Mouse (Mus musculus) embryonic facial prominence, embryonic 11.5 days (tissue): ENCODE measurements at regions not wholly inside any gene's neighbourhood (a gene's known extent, or its start where the extent isn't known, plus 50 kb on each side); places are given as distances from the start of the nearest gene placed in this dataset.
A peak's percentile ranks its signal among the peaks of the same experiment; 100 is the strongest.

ENCODE experiments used
- ATAC-seq: fragments of 200-750 bp; cut with Nextera tagmentation; replicated peaks from 2 replicates; pipeline ENCODE4 v1.8.0; 2017; ENCODE audit warnings: low read depth; ENCODE audit not compliant: insufficient number of reproducible peaks, low FRiP score, low TSS enrichment
- DNase-seq: peaks from one replicate; pipeline ENCODE4 v3.0.0-alpha.2; 2015; ENCODE audit warnings: low spot score
- H3K27ac ChIP-seq: fragments of 300-500 bp; sonication (generic); replicated peaks from 2 replicates; pipeline ENCODE4 v1.5.1; 2014; ENCODE audit warnings: mild to moderate bottlenecking, low read depth, low read length, control low read depth
- H3K27me3 ChIP-seq: fragments of 300-500 bp; sonication (generic); 2 replicates; pipeline ENCODE4 v1.6.1; 2014; ENCODE audit warnings: mild to moderate bottlenecking, low read length, moderate library complexity, mixed read lengths; ENCODE audit not compliant: control insufficient read depth, insufficient read depth
- H3K36me3 ChIP-seq: fragments of 300-500 bp; sonication (generic); replicated peaks from 2 replicates; pipeline ENCODE4 v1.6.1; 2014; ENCODE audit warnings: low read depth, mild to moderate bottlenecking, low read length, moderate library complexity, mixed read lengths; ENCODE audit not compliant: control insufficient read depth, insufficient read depth
- H3K4me1 ChIP-seq: fragments of 300-500 bp; sonication (generic); 2 replicates; pipeline ENCODE4 v1.6.1; 2014; ENCODE audit warnings: low read length, mixed read lengths; ENCODE audit not compliant: control insufficient read depth, insufficient read depth
- H3K4me2 ChIP-seq: fragments of 300-500 bp; sonication (generic); 2 replicates; pipeline ENCODE4 v1.6.1; 2014; ENCODE audit warnings: low read depth, mild to moderate bottlenecking, control low read depth, low read length, moderate library complexity
- H3K4me3 ChIP-seq: fragments of 300-500 bp; sonication (generic); 2 replicates; pipeline ENCODE4 v1.5.1; 2014; ENCODE audit warnings: low read depth, low read length, control low read depth
- H3K9ac ChIP-seq: fragments of 300-500 bp; sonication (generic); replicated peaks from 2 replicates; pipeline ENCODE4 v1.6.1; 2014; ENCODE audit warnings: mild to moderate bottlenecking, control low read depth, low read length
- H3K9me3 ChIP-seq: fragments of 300-500 bp; sonication (generic); replicated peaks from 2 replicates; pipeline ENCODE4 v1.6.1; 2016; ENCODE audit warnings: mild to moderate bottlenecking, low read length, inconsistent platforms, mixed read lengths; ENCODE audit not compliant: control insufficient read depth
- WGBS: fragments of 180-500 bp; shearing (Covaris S2); extraction: QIAGEN DNeasy Blood & Tissue Kit; methylation state at CpG from one replicate; pipeline ENCODE4 v1.1.7; 2014; 5-methylcytosine and 5-hydroxymethylcytosine counted together

DNA sequence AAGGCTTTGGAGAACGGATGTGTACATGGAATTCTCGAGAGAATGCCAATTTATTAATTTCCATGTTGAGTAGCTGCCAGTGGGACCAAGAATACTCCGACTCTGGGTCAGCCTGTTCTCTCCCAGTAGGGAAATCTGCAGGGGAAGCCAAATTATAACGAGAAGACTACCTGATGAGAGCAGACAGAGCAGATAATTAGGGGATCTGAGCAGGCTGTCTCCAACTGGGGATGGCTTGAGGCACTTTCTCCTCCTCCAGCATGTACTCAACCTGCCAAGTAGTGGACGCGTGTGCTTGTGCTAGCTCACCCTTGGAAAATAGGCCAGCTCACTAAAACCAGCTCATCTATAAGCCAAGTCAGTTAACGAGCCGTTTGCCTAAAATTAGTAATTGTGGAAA lies 80.5 kb upstream of the Eif4g2 start:
- ATAC-seq = no peak
- H3K4me1 ChIP-seq = no peaks in the 10 kb centered on the region

DNA sequence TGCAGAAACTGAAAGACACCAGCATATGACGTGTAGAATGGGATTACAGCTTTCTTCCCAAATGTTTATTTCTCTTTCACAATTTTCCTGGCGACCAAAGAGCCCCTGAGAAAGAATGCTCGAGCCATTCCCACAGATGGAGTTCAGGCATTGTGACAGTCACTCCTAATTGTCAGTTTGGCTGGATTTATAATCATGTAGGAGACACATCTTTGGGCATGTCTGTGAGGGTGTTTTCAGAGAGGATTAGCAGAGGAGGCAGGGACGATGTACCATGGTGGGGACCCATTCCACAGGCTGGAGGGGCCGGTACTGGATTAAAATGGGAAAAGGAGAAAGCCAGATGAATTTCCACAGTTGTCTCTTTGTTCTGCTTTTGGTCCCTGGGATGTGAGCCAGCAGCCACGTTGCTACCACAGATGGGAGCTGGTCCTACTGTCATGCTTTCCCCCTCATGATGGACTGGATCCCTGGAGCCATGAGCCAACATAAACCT lies 76.0 kb upstream of the Eif4g2 start:
- ATAC-seq = no peak
- Histone ChIP-seq H3K9me3 (no peaks in the 10 kb centered on the region), H3K27ac (no peak overlapping the region), H3K36me3 (no peaks in the 10 kb centered on the region), H3K4me3 (no peak overlapping the region), H3K4me1 (no peaks in the 10 kb centered on the region; the same call in 1 of the 2 replicates), H3K27me3 (no peaks in the 10 kb centered on the region), H3K9ac (no peak overlapping the region), H3K4me2 (no peak overlapping the region)
- no peak for DNase-seq
- 63% methylated on average over 6 of the region's 6 CpGs for WGBS

More for the DNA sequence above, 80.5 kb upstream of the Eif4g2 start:
- no peak overlapping the region for H3K9ac ChIP-seq
- no peaks in the 10 kb centered on the region for H3K9me3 ChIP-seq
- DNase-seq = no peak
- no peak overlapping the region for H3K4me2 ChIP-seq
- H3K36me3 ChIP-seq = no peaks in the 10 kb centered on the region
- 64% methylated on average over 8 of the region's 8 CpGs for WGBS
- no peaks in the 10 kb centered on the region for H3K27me3 ChIP-seq
- H3K27ac ChIP-seq = no peak overlapping the region
- H3K4me3 ChIP-seq = no peak overlapping the region

- 46% methylated on average over 9 of the region's 9 CpGs for WGBS
- DNase-seq (no peak), ATAC-seq (no peak)
- Histone ChIP-seq H3K4me1 (no peaks in the 10 kb centered on the region; the same call in 1 of the 2 replicates), H3K4me2 (no peak overlapping the region), H3K27me3 (no peaks in the 10 kb centered on the region), H3K9me3 (no peaks in the 10 kb centered on the region), H3K36me3 (no peaks in the 10 kb centered on the region), H3K27ac (no peak overlapping the region), H3K4me3 (no peak overlapping the region), H3K9ac (no peak overlapping the region)
Measured at GRCm38 (mm10) chr7:111157754-111158325, 75.0 kb upstream of the Eif4g2 start.

GRCm38 (mm10) chr7:111157287-111157686 lies 74.5 kb upstream of the Eif4g2 start:
- no peak overlapping the region for H3K4me2 ChIP-seq
- 47% methylated on average over 6 of the region's 6 CpGs for WGBS
- no peak overlapping the region for H3K27ac ChIP-seq
- no peak overlapping the region for H3K4me3 ChIP-seq
- DNase-seq (no peak), ATAC-seq (no peak)
- no peaks in the 10 kb centered on the region for H3K36me3 ChIP-seq
- H3K4me1 ChIP-seq = no peaks in the 10 kb centered on the region; the same call in 1 of the 2 replicates
- no peak overlapping the region for H3K9ac ChIP-seq
- H3K27me3 ChIP-seq = no peaks in the 10 kb centered on the region
- no peaks in the 10 kb centered on the region for H3K9me3 ChIP-seq

DNA sequence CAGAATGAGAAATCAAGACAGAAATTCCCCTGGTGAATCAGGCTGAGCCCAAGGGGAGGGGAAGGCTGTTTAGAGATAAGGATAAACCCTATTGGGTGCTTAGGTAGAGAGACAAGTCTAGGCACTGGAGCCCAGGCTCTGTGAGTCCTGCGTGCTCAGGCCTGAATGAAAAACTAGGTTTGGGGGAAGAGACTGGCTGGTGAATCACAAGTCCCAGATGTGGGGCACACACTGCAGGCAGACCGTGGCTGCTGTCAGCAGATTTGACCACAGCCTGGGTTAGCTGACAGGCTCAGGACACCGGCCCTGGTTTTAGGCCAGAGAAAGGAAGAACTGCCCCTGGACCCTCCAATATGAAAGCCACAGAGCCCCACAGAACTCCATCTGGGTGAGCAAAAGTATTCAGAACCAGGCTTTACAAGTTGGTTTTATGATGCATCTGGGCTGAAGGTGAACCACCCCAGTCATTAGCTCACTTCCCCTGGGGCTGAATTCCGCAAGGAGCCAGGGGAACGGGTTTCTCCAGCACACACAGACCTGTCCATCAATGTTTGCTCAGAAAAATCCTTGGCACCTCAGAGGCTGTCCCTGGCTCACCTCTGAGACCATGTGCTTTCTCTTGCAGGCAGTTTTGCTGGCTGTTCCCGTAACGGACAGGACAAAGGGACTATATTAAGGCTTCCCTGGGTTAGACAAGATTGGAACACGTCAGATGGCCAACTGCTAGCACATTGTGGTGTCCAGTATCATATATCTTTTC lies 73.8 kb upstream of the Eif4g2 start:
- Histone ChIP-seq H3K4me1 (no peaks in the 10 kb centered on the region; the same call in 1 of the 2 replicates), H3K9me3 (no peaks in the 10 kb centered on the region), H3K4me3 (no peak overlapping the region), H3K27ac (0 out of 2 replicates have a peak overlapping the region, but pooled peaks have one; percentile 22), H3K27me3 (no peaks in the 10 kb centered on the region), H3K36me3 (no peaks in the 10 kb centered on the region), H3K4me2 (no peak overlapping the region), H3K9ac (0 out of 2 replicates have a peak overlapping the region, but pooled peaks have one; percentile 13)
- WGBS = 28% methylated on average over 8 of the region's 8 CpGs
- ATAC-seq = peak; percentile 70
- peak; percentile 57 for DNase-seq

GRCm38 (mm10) chr7:111155995-111156394 lies 73.2 kb upstream of the Eif4g2 start:
- Histone ChIP-seq H3K9me3 (no peaks in the 10 kb centered on the region), H3K4me3 (no peak overlapping the region), H3K9ac (no peak overlapping the region), H3K4me2 (no peak overlapping the region), H3K27me3 (no peaks in the 10 kb centered on the region), H3K36me3 (no peaks in the 10 kb centered on the region), H3K27ac (no peak overlapping the region), H3K4me1 (no peaks in the 10 kb centered on the region; the same call in 1 of the 2 replicates)
- DNase-seq = no peak
- ATAC-seq = no peak
- WGBS = 48% methylated on average over 6 of the region's 6 CpGs

- ATAC-seq (no peak), DNase-seq (no peak)
- WGBS = 90% methylated on average over 13 of the region's 13 CpGs
- Histone ChIP-seq H3K4me2 (no peak overlapping the region), H3K9ac (no peak overlapping the region), H3K27ac (no peak overlapping the region), H3K9me3 (no peaks in the 10 kb centered on the region), H3K27me3 (no peaks in the 10 kb centered on the region), H3K36me3 (no peaks in the 10 kb centered on the region), H3K4me1 (no peaks in the 10 kb centered on the region; the same call in 1 of the 2 replicates), H3K4me3 (no peak overlapping the region)
Measured at GRCm38 (mm10) chr7:111154217-111154616, 71.4 kb upstream of the Eif4g2 start.

- Histone ChIP-seq H3K27me3 (no peaks in the 10 kb centered on the region), H3K9me3 (no peaks in the 10 kb centered on the region), H3K4me1 (no peaks in the 10 kb centered on the region), H3K4me2 (no peak overlapping the region), H3K36me3 (no peaks in the 10 kb centered on the region), H3K27ac (no peak overlapping the region), H3K9ac (no peak overlapping the region), H3K4me3 (no peak overlapping the region)
- ATAC-seq (no peak), DNase-seq (no peak)
- 92% methylated on average over 5 of the region's 5 CpGs for WGBS
Measured at GRCm38 (mm10) chr7:111150540-111150939, 67.7 kb upstream of the Eif4g2 start.
